ENCODE assay signal across 8 mouse cellular contexts in genomic region chr17:80223829-80224228, GRCm38 (mm10). TPM values are rescaled to one million over a fixed set of nuclear protein-coding genes. Genes with fewer than 3 reads are reported as not detected.
A peak's percentile ranks its signal among the peaks of the same experiment; 100 is the strongest.
DNase-seq lines count a peak whose midpoint lies in the region; ATAC-seq lines count a peak whose summit lies in the region.

No protein-coding gene starts in this region.

- peak overlapping the region; percentile 63 for H3K4me2 ChIP-seq in lung, embryonic 15.5 days
- peak overlapping the region; percentile 68 for H3K4me2 ChIP-seq in limb, embryonic 11.5 days (ENCODE audit: low read depth, severe bottlenecking)
- peak overlapping the region; percentile 66 for H3K4me2 ChIP-seq in neural tube, embryonic 15.5 days

- WGBS in lung, embryonic 15.5 days: 8% methylated on average over 9 of the region's 9 CpGs
- WGBS in limb, embryonic 11.5 days: 16% methylated on average over 9 of the region's 9 CpGs
- WGBS in neural tube, embryonic 15.5 days: 3% methylated on average over 9 of the region's 9 CpGs

- peaks cover 4% of the 10 kb centered on the region; the same call in 1 of the 2 replicates for H3K4me1 ChIP-seq in lung, embryonic 15.5 days
- H3K4me1 ChIP-seq in erythroblast, embryonic 14.5 days (ENCODE audit: control insufficient read depth): peaks cover 27% of the 10 kb centered on the region
- H3K4me1 ChIP-seq in limb, embryonic 11.5 days (ENCODE audit: control insufficient read depth, insufficient read depth, low read length): no peaks in the 10 kb centered on the region
- peaks cover 9% of the 10 kb centered on the region for H3K4me1 ChIP-seq in neural tube, embryonic 15.5 days

- H3K27me3 ChIP-seq in lung, embryonic 15.5 days: no peaks in the 10 kb centered on the region
- no peaks in the 10 kb centered on the region for H3K27me3 ChIP-seq in erythroblast, embryonic 14.5 days (ENCODE audit: control insufficient read depth)
- no peaks in the 10 kb centered on the region for H3K27me3 ChIP-seq in limb, embryonic 11.5 days (ENCODE audit: control insufficient read depth, insufficient read depth, low read length)
- no peaks in the 10 kb centered on the region for H3K27me3 ChIP-seq in neural tube, embryonic 15.5 days (replicated peaks)

- peak overlapping the region; percentile 57 for H3K4me3 ChIP-seq in lung, embryonic 15.5 days
- peak overlapping the region; percentile 76 for H3K4me3 ChIP-seq in erythroblast, embryonic 14.5 days (replicated peaks)
- peak overlapping the region; percentile 63 for H3K4me3 ChIP-seq in limb, embryonic 11.5 days (ENCODE audit: low read depth, low read length)
- H3K4me3 ChIP-seq in neural tube, embryonic 15.5 days (replicated peaks): peak overlapping the region; percentile 61

- peaks cover 3% of the 10 kb centered on the region; the same call in 1 of the 2 replicates for H3K36me3 ChIP-seq in lung, embryonic 15.5 days
- H3K36me3 ChIP-seq in erythroblast, embryonic 14.5 days (ENCODE audit: control insufficient read depth): peaks cover 11% of the 10 kb centered on the region
- no peaks in the 10 kb centered on the region for H3K36me3 ChIP-seq in limb, embryonic 11.5 days (ENCODE audit: control insufficient read depth, insufficient read depth, low read length)
- H3K36me3 ChIP-seq in neural tube, embryonic 15.5 days: no peaks in the 10 kb centered on the region

- H3K9me3 ChIP-seq in lung, embryonic 15.5 days: no peaks in the 10 kb centered on the region
- H3K9me3 ChIP-seq in erythroblast, embryonic 14.5 days (ENCODE audit: control insufficient read depth, low read length): no peaks in the 10 kb centered on the region
- no peaks in the 10 kb centered on the region for H3K9me3 ChIP-seq in limb, embryonic 11.5 days (ENCODE audit: control insufficient read depth, low read length)
- H3K9me3 ChIP-seq in neural tube, embryonic 15.5 days (replicated peaks): no peaks in the 10 kb centered on the region

- ATAC-seq in lung, embryonic 15.5 days (ENCODE audit: borderline replicate concordance, extremely low read depth, low FRiP score, low TSS enrichment): peak; percentile 29; the same call in 1 of the 2 replicates
- peak; percentile 52; the same call in 1 of the 2 replicates for ATAC-seq in limb, embryonic 11.5 days (ENCODE audit: insufficient number of reproducible peaks, low FRiP score, low TSS enrichment, low read depth)
- ATAC-seq in neural tube, embryonic 15.5 days (ENCODE audit: low FRiP score): peak; percentile 75

- H3K27ac ChIP-seq in lung, embryonic 15.5 days: peak overlapping the region; percentile 88
- no peak overlapping the region for H3K27ac ChIP-seq in limb, embryonic 11.5 days (replicated peaks; ENCODE audit: low read depth, low read length)
- peak overlapping the region; percentile 85 for H3K27ac ChIP-seq in neural tube, embryonic 15.5 days (replicated peaks)

- no peak for DNase-seq in lung, postnatal 4 days
- DNase-seq in limb, embryonic 11.5 days (ENCODE audit: low spot score): no peak
- DNase-seq in right cerebral cortex, adult 2 months (ENCODE audit: low spot score in 2 of 2): no peak
- DNase-seq in layer of hippocampus, postnatal 14 days (ENCODE audit: low spot score in 2 of 2): no peak
- DNase-seq in layer of hippocampus, postnatal 25 days (ENCODE audit: extremely low spot score in 1 of 2, low spot score in 1 of 2): no peak

- peak overlapping the region; percentile 62 for H3K9ac ChIP-seq in lung, embryonic 15.5 days
- H3K9ac ChIP-seq in limb, embryonic 11.5 days (ENCODE audit: low read length): peak overlapping the region; percentile 74
- H3K9ac ChIP-seq in neural tube, embryonic 15.5 days (replicated peaks): peak overlapping the region; percentile 64

RNA-seq across cellular contexts. Expression of gene Gemin6, which starts 0.4 kb away (rescaled TPM):
- polyA plus RNA-seq in lung, embryonic 15.5 days (2015; fragmentation: Nextera tagmentation; extraction: Ambion mirVana): 42.7 and 46.1 TPM in 2 replicates
- not detected in 2 replicates for polyA plus RNA-seq in erythroblast, embryonic 14.5 days (2012)
- polyA plus RNA-seq in limb, embryonic 11.5 days (2014; fragmentation: Nextera tagmentation; extraction: Ambion mirVana): 47.4 and 50.9 TPM in 2 replicates
- polyA plus RNA-seq in neural tube, embryonic 15.5 days (2015; fragmentation: Nextera tagmentation; extraction: Ambion mirVana): 18.8 and 23.9 TPM in 2 replicates
- 1 to 10 TPM; 3.9 to 4.7 TPM for total RNA-seq in layer of hippocampus, postnatal 14 days (2021)
- 1 to 10 TPM; 4.8 to 5.9 TPM for total RNA-seq in layer of hippocampus, postnatal 25 days (2021)

RNA-seq across cellular contexts. Expression of gene Ttc39d, which starts 16.6 kb away (rescaled TPM):
- 0.10 and 0.11 TPM in 2 replicates for polyA plus RNA-seq in lung, embryonic 15.5 days (2015; fragmentation: Nextera tagmentation; extraction: Ambion mirVana)
- polyA plus RNA-seq in erythroblast, embryonic 14.5 days (2012): 0.01 TPM in 1 of 2 replicates, not detected in the other
- 0.19 and 0.21 TPM in 2 replicates for polyA plus RNA-seq in limb, embryonic 11.5 days (2014; fragmentation: Nextera tagmentation; extraction: Ambion mirVana)
- 0.10 TPM in 1 of 2 replicates, not detected in the other for polyA plus RNA-seq in neural tube, embryonic 15.5 days (2015; fragmentation: Nextera tagmentation; extraction: Ambion mirVana)
- under 1 TPM; 0.19 to 0.41 TPM for total RNA-seq in layer of hippocampus, postnatal 14 days (2021)
- under 1 TPM; 0.12 to 0.42 TPM for total RNA-seq in layer of hippocampus, postnatal 25 days (2021)

RNA-seq across cellular contexts. Expression of gene Srsf7, which starts 16.7 kb away (rescaled TPM):
- polyA plus RNA-seq in lung, embryonic 15.5 days (2015; fragmentation: Nextera tagmentation; extraction: Ambion mirVana): 633 and 646 TPM in 2 replicates
- polyA plus RNA-seq in erythroblast, embryonic 14.5 days (2012): 3.6 and 5.4 TPM in 2 replicates
- 939 and 946 TPM in 2 replicates for polyA plus RNA-seq in limb, embryonic 11.5 days (2014; fragmentation: Nextera tagmentation; extraction: Ambion mirVana)
- 356 and 410 TPM in 2 replicates for polyA plus RNA-seq in neural tube, embryonic 15.5 days (2015; fragmentation: Nextera tagmentation; extraction: Ambion mirVana)
- total RNA-seq in layer of hippocampus, postnatal 14 days (2021): 100 to 1,000 TPM; 109 to 120 TPM
- total RNA-seq in layer of hippocampus, postnatal 25 days (2021): 100 to 1,000 TPM; 108 to 115 TPM

Comparison
In these comparisons a context has a peak if more than half of its experiments do, and no peak if none do; other contexts are left out.
1. RNA of gene Gemin6, which starts 0.4 kb away (polyA plus RNA-seq): 47.4 to 50.9 TPM in limb, embryonic 11.5 days, 42.7 to 46.1 TPM in lung, embryonic 15.5 days and 18.8 to 23.9 TPM in neural tube, embryonic 15.5 days; not detected in erythroblast, embryonic 14.5 days; every median in the first group is over 10 times any median in the second.
2. RNA of gene Srsf7, which starts 16.7 kb away (polyA plus RNA-seq): 939 to 946 TPM in limb, embryonic 11.5 days, 633 to 646 TPM in lung, embryonic 15.5 days and 356 to 410 TPM in neural tube, embryonic 15.5 days; 3.6 to 5.4 TPM in erythroblast, embryonic 14.5 days; every median in the first group is over 10 times any median in the second.
3. Peak in every context shown above with its lines, with median percentiles within 50 percentile points of each other: ATAC-seq, H3K4me2 ChIP-seq, H3K4me3 ChIP-seq and H3K9ac ChIP-seq.